Mouse (Mus musculus) spleen, postnatal 4 days (tissue): ENCODE results near the gene Timeless.
A peak's percentile ranks its signal among the peaks of the same experiment; 100 is the strongest.
"Not testable (repeated sequence)": the region's sequence is repeated elsewhere in the genome, so short reads cannot be mapped to it uniquely, and the experiment has no call there.

Experiments used
- DNase-seq, 2 experiments: peaks; one replicate each; pipeline ENCODE4 v3.0.0; 2022; ENCODE audit warnings: low spot score in 2 of 2

The Timeless gene

DNA sequence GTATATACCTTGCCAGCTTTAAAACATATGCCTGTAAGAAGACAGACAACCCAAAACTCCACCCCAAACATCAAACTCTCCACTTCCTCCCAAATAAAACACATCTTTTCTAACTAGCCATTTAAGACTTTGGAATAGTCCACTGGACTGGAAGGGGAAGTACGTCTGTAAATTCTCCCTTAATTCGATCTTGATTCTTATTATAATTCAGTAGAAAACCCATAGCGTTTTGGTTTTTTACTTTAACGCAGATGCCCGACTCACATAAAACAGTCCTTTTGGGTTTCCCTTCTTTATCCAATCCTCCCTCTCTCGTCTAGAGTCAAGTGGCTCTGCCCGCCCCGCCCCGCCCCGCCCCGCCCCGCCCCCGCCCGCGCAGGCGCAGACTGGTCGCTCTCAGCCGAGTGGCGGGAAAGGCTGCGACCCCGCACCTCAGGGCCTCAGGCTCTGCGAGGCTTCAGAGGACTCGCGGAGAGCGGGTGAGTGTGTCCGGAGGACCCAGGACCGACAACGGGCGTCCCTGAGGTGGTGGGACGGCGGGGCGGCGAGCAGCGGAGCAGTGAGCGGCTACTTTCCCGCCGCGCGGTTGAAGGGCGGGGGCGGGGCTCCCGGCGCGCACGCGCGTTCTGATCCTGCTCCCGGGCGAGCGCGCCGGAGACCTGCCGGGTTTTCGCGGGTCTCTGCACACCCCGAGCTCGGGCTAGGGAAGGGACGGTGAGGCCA lies at the start of gene Timeless:
Gene Timeless, plus strand, starts transcription at position 369 of the 723 bp plus-strand sequence.
- peak; percentile 88 to 97 for DNase-seq

DNA sequence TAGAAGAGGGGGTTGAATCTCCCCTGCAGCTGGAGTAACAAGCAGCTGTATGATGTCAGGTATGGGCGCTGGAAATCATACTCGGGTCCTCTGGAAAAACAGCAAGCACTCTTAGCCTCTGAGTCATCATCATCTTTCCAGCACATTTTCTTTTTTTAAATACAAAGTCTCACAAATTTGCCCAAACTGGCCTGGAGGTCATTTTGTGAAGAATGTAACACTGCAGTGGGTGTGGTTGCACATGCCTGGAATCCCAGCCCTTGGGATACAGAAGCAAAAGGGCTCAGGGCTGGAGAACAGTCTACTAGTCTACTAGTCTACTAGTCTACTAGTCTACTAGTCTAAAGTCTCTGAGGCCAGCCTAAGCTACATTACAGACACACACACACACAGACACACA lies 47.6 kb upstream of the Timeless start:
- no peak for DNase-seq

DNA sequence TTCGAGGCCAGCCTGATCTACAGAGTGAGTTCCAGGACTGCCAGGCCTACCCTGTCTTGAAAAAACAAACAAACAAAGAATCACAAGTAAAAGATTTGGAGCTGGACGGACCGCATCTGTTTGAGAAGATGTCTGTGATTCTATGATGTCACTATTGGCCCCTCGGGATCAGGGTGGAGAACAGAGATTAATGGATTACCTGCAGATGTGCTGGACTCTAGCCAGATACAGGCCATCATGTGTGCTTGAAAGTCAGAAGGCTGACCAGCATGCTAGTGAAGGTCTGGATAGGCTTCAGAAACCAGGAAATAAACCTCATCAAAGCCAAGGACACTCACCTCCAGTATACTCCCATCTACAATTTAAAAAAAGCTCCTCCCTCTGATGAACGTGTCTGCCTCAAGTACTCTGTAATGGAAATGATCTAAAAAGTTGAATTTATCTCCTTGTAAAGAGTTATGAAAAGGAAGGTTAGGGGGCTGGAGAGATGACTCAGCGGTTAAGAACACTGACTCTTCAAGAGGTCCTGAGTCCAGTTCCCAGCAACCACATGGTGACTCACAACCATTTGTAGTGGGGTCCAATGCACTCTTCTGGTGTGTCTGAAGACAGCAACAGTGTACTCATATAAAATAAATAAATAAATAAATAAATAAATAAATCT lies 46.5 kb upstream of the Timeless start:
- DNase-seq = no peak

DNA sequence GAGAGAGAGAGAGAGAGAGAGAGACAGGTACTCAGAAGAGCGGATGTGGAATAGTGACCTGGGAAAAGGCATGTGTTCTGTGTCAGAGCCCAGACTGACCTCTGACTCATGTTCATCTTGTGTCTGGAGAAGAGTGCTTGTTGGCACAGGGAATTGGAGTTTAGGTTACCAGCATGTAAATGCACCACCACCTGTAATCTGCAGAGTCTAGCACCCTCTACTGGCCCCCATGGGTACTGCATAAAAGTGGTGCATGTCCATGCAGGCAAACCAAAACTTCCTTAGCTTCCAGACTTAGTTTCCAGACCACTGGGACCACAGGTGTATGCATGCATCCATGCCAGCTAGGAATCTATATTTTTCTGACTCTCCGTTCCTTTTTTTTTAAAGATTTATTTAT lies 45.9 kb upstream of the Timeless start:
- DNase-seq = peak; percentile 84 to 93

DNA sequence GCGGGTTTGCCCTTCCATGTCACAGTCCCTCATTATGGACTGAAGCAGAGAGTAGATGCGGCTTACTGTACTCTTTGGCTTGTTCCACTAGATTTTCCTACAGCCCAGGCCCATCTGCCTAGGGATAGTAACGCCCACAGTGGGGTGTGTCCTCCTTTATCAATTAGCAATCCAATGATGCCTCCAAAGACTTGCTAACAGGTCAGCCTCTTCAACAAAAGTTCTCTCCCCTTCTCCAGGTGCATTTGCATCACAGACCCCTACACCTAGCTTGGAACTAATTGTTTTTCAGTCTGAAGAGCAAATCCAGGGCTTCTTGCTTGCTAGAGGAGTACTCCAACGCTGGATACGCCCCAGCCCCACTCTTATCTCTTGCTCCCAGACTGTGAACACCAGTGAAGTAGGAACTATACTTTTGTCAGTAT lies 44.7 kb upstream of the Timeless start:
- peak in 1 of 2 experiments; percentile 62 for DNase-seq

DNA sequence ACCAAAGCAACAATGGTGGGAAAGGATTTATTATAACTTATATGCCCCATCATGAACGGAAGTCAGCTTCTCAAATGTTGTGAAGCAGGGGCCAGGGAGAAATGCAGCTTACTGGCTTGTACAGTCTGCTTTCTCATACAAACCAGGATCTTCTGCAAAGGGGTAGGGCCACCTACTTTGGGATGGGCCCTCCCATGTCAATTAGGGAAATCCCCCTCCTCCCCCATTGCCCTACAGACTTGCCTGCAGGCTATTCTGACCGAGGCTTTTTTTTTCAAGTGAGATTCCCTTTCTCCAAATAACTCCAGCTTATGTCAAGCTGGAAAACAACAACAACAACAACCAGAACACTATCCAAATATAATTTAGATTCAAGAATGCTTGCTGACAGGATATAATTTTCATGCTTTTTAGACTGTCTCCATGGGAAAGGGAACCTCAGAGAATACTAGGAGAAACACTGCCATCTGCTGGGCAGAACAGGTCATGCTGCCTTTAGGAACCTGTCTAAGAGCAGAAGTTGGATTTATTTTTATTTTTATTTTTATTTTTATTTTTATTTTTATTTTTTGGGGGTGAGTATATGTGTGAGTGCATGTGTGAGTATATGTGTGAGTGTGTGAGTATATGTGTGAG lies 43.5 kb upstream of the Timeless start:
- DNase-seq = peak; percentile 81 to 91

DNA sequence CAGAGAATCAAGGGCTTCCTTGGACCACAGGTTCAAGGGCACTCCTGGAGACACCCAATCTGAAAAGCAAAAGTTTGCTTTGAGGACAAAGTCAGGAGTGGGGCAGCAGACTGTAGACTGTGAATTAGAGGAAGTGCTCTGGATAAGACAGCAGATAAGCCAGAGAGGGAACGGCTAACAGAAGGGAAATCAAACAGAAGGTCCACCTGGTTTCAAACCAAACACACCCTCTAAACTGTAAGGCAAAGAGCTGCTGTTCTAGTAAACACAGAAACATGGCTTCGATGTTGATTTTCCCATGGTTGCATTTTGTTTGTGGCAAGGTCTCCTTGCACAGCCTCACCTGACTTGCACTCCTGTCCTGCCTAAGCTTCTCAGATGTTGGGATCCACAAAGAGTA lies 40.4 kb upstream of the Timeless start:
- no peak for DNase-seq

DNA sequence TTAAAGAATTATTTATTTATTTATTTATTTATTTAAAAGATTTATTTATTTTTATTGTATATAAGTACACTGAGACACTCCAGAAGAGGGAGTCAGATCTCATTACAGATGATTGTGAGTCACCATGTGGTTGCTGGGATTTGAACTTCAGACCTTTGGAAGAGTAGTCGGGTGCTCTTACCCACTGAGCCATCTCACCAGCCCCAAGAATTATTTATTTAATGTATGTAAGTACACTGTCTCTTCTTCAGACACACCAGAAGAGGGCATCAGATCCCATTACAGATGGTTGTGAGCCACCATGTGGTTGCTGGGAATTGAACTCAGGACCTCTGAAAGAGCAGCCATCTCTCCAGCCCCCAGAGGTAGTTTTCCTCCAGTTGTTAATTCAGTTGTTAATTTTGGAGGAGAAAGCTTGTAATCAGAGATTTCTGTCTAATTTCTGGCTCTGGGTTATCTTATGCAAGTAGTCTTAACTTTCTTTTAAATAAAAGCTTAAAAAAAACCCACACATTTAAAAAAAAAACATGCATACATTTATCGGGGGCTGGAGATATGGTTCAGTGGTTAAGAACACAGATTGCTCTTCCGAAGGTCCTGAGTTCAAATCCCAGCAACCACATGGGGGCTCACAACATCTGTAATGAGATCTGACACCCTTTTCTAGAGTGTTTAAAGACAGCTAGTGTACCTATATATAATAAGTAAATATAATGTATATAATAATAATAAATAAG lies 39.7 kb upstream of the Timeless start:
- DNase-seq = not testable (repeated sequence)

DNA sequence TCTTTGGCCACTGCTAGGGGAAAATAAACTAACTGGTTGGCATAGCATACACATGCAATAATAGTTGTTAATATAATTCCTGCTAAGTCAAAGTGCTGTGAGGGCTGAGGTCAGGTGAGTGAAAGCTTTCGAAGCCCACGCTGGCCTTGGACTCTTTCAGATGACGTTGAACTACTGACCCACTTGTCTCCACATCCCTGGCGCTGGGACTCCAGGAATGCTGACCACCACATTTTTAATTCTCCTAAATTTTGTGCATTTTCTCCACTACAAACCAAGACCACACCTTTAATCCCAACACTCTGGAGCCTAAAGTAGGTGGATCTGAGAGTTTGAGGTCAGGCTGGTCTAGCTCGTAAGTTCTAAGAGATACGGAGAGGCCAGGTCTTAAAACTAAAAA lies 38.8 kb upstream of the Timeless start:
- no peak for DNase-seq

DNA sequence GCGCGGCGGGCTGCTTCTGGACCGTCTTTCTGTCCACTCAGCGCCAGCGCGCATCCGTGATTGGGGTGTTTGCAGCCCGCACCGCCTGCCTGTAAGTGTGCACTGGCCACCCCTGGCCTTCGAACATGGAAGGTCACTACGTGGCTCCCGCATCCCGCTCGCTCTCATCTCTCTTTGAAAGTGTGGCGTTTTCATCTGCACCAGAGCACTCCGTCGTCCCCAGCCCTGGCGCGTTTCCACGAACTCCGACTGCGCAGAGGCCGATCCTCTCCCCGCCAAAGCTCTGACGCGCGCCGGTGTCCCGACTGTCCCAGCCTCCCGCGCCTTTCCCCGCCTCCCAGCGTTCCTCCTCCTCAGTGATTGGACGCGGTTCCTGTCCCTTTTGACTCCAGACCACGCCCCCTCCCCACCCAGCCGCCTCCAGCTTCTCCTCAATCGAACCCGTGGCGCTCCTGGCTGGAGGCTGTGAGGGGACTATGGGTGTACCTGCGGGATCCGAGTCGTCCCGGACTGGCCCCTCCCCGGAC lies 37.8 kb upstream of the Timeless start, which contains the start of gene Gls2:
Gene Gls2, plus strand, starts transcription at position 434 of the 527 bp plus-strand sequence.
- peak; percentile 95 to 97 for DNase-seq

DNA sequence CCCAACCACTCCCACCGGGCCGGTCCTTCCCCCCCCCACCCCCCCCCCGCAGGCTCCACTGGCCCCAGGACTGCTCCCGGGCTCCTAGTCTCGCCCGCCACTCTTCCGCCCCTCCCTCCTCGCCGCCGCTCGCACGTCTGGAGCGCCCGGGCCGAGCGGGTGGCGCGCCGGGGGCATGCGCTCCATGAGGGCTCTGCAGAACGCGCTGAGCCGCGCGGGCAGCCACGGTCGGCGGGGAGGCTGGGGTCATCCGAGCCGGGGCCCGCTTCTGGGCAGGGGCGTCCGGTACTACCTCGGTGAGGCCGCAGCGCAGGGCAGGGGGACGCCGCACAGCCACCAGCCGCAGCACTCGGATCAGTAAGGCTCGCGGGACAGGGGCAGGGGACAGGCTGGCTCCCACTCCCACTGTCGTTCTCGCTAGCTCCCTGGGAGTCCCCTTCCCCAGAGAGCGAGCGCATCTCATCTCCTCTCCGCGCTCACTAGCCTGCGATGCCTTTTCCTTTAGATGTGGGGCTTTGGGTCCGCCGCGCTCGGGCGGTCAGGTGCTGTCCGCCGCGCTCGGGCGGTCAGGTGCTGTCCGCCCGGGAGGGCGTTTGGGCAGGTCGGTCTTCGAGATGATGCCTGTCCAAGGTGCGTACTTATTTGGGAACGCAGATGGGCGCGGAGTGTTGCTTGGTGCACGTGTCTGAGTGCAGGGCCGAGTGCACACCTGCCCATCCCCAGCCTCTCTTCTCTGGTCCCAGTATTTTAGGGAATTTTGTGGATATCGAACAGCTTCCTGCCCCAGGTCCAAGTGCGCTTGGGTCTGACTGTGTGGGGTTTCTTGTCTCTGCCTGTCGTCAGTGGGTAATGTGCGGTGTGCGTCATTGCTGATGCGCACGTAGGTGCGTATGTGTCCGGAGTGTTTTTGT lies 37.1 kb upstream of the Timeless start:
- DNase-seq = no peak

DNA sequence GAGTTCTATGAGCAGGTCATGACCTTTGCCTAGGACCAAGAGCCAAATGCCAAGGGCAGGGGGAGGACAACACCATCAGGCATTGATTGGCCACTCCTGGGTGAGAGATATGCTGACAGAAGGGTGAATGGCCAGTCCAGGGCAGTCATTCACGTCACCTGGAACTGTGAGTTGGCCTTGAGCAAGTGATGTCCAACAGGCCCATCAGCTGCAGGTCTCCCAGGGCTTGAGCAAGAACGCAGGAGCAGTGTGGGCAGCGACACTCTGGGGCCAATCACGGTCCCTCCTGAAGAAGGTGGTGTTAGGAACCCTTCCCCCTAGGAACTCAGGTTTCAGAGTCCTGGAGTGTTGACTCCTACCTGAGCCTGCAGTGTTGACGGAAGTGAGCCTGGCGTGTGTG lies 30.0 kb upstream of the Timeless start:
- no peak for DNase-seq

DNA sequence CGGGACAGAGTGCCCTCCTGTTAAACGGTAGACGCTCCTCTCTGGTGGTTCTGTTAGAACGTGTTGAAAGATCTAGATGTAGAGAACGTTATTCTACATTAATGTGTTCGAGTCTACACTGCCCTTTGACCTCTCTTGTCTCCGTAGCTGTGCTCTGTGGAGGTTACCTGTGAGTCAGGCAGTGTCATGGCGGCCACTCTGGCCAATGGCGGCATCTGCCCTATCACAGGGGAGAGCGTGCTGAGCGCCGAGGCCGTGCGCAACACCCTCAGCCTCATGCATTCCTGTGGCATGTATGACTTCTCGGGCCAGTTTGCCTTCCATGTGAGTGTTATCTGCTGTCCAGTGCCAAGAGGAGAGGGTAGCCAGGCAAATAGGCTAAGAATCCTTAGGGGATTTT lies 26.9 kb upstream of the Timeless start:
- DNase-seq = no peak

DNA sequence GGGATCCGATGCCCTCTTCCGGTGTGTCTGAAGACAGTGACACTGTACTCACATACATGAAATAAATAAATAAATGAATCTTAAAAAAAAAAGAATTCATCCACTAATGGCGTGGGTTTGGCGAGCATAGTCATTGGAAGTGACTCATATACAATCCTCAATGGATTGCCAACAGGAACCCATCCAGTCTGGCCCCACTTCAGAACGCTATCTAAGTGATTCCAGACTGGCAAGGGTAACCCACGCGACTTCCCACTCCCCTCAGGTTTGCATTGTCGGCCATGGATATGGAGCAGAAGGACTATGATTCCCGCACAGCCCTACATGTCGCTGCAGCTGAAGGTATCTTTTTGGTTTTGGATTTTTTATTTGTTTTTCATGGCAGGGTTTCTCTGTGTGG lies 23.5 kb upstream of the Timeless start:
- no peak for DNase-seq

DNA sequence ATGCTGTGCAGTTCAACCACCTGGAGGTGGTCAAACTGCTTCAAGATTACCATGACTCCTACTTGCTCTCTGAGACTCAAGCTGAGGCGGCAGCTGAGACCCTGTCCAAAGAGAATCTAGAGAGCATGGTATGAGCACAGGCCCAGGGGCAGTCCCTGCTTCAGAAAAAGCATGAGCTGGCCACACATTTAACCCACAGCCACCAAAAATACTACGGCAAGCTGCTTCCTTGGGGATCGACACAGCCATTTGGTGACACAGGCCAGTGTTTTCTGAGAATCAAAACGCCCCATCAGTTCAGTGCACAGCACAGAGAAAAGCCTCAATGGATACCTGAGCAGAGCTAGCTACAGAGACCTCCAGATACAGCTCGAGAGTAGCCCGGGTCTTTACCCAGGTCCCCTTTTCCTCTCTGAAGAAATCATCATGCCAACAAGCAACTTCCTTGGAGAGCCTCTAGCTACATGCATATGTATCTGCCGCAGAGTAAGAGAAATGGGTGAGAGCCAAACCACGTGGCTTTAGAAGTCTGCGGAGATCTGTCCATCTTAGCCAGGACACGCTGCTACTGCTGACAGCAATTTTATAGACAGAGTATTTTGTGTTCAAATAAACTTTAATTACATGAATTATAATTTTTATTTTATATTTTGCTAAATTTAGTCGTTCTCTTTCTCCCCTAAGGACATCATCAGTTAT lies 22.4 kb upstream of the Timeless start:
- DNase-seq = no peak

DNA sequence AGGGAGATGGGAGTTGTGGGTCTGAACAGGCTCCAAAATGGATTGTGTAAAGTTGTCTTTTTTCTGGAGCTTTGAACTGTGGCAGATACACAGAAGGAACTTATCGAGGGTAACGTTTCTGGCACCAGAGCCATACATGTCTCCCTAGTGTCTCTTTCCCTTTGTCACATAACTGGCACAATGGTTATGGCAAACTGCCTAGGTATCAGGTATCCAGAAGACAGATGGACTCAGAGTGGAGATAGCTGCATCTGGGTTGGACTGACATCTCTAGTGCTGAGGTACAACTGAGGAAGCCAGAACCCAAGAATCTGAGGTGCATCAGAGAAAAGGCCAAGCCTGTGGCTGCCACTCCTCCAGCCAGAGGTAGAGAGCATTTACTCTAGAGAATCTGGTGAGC lies 21.7 kb upstream of the Timeless start:
- no peak for DNase-seq

DNA sequence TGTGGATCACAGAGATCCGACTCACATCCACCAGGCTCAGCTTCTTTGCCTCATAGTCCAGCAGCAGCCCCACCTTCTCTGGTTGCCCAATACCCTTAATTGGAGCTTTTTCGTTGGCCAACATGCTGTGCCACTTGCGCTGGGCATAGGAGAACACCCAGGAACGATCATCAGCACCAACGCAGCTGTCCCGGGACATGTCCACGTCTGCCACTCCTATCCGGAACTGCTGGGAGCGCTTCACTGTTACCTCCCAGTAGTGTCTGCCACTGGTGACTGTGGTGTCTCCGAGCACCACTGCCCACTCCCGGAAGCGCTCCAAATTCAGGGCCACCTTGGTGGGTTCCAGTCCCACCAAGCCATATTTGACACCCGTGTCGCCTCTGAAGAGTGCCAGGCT lies 20.9 kb upstream of the Timeless start:
- DNase-seq = no peak

DNA sequence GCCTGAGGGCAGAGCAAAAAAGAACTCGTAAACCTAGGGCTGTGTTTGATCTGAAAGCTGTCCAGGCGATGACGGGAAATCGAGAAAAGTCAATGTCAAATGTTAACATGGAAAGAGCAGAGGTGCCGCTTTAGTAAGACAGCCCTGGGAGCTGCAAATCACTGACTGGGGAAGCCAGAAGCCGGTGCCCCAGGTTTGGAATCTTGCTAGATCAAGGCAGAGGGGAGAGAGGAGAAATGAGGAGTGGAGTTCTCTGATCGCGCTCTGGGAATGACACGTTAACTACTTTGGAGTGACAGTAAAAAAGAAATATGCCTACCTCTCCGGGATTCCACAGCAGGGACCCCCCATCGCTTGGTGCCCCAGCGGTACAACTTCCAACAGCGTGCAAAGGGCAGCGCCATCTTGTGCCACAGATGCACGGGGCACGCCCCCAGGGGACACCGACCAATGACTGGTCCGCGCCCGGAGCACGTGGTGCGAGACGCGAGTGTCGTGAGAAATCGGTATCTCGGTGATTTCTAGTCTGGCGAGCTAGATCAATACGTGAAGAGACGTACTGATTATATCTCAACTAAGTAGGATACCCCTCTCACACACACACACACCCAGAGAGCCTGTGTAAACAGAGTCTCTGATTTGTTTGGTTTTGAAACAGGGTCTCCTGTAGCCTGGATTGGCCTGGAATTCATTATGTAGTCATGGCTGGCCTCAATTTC lies 20.3 kb upstream of the Timeless start, which contains the start of gene Spryd4:
Gene Spryd4, minus strand, starts transcription at position 418 of the 719 bp plus-strand sequence.
- peak; percentile 89 to 94 for DNase-seq

DNA sequence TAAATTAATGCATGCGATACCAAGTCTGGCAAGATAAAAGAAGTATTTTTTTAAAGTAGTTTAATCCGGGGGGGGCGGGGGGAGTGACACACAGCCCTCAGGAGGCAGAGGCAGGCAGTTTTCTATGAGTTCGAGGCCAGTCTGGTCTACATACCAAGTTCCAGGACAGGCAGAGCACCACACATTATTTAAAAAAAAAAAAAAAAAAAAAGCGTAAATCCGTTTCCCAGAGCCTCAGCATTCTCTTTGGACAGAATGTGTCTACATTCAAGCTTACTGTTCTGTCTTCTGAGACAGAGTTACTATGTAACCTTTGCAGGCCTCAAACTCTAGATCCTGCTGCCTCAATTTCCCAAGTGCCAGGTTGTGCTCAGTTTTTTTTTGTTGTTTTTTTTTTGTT lies 19.7 kb upstream of the Timeless start:
- DNase-seq = no peak
